Mouse (Mus musculus): ENCODE measurements around the gene Psmd4. TPM values are rescaled to one million over a fixed set of nuclear protein-coding genes. Genes with fewer than 3 reads are reported as not detected.

Gene Psmd4
- 137 TPM for total RNA-seq (2023)

DNA sequence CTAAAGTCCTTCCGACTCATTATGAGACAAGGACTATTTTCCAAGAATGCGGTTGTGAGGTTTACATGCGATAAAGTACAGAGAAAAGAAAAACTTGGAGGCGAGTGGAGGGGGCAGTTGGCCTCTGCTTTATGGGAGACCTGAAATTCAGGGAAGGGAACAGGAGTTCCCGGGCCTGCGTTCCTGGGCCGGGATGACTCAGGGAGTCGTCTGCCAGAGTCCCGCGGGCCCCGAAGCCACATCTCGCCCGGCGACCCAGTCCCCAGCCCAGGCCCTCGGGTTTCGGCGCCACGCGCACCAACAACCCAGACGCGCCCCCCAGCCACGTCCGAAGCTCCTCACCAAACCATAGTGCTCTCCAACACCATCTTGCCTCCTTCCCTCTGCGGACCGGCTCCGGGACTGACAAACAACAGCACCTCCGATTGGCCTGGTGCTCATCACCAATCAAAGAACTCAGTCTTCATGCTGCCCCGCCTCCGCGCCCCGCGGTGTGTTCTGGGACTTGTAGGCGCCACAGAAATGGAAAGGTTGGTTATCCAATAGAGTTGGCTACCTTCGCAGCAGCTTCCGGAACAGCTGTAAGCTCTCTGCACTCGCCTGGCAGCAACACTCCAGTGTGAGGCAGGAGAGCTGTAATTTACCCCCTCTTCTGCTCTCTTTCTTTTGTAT lies at the start of gene Psmd4:
Gene Psmd4 (minus strand): TSS at position 449 of the 672 bp plus-strand sequence.

DNA sequence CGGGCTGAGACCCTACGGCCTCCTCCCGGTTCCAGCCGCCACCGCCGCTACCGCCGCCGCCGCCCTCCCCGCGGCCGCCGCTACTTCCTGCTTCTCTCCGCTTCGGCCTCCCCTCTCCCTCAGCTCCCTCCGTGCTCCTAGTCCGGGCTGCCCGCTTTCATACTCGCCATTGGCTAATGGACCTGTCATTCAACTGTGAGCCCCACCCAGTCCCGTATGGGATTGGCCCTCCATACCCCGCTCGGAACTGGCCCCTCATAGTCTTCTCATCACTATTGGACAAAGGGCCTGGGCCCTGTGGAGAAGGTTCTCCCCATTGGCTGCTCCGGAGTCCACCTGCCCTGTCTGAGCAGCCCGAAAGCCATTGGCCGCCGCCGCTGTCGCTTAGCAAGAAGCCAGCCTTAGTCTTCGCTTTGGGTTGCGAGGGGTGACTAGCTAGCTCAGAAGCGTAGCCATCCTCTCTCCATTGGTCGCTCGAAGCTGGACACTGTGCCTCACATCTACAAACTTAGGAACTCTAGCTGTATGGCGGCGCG lies 27.0 kb downstream of the Psmd4 start, which contains the start of gene Zfp687:
Gene Zfp687 (minus strand): TSS at position 112 of the 536 bp plus-strand sequence.

Other genes starting within 250 kb of the Psmd4 start
- gene Pogz, start 205.0 kb downstream of the Psmd4 start, total RNA-seq (2023), result 90.4 TPM
- 216 TPM for gene Psmb4, start 155.7 kb downstream of the Psmd4 start, total RNA-seq (2023)
- gene Selenbp1, start 109.6 kb downstream of the Psmd4 start, total RNA-seq (2023), result 1.8 TPM
- 31.4 TPM for gene Rfx5, start 88.5 kb downstream of the Psmd4 start, total RNA-seq (2023)
- 50.5 TPM for gene Pi4kb, start 67.9 kb downstream of the Psmd4 start, total RNA-seq (2023)
- 68.3 TPM for gene Zfp687, start 27.2 kb downstream of the Psmd4 start, total RNA-seq (2023)
- 51.7 TPM for gene Pip5k1a, start 64.3 kb upstream of the Psmd4 start, total RNA-seq (2023)
- 52.3 TPM for gene Vps72, start 68.4 kb upstream of the Psmd4 start, total RNA-seq (2023)
- 1.4 TPM for gene Tmod4, start 81.9 kb upstream of the Psmd4 start, total RNA-seq (2023)
- 86.1 TPM for gene Scnm1, start 91.4 kb upstream of the Psmd4 start, total RNA-seq (2023)
- 9.2 TPM for gene Lysmd1, start 91.5 kb upstream of the Psmd4 start, total RNA-seq (2023)
- gene Tnfaip8l2, start 99.7 kb upstream of the Psmd4 start, total RNA-seq (2023), result 86.6 TPM
- 2.3 TPM for gene Sema6c, start 117.8 kb upstream of the Psmd4 start, total RNA-seq (2023)
- 71.0 TPM for gene Gabpb2, start 175.3 kb upstream of the Psmd4 start, total RNA-seq (2023)
- 203 TPM for gene Cdc42se1, start 186.1 kb upstream of the Psmd4 start, total RNA-seq (2023)
- gene Mllt11, start 189.6 kb upstream of the Psmd4 start, total RNA-seq (2023), result 4.5 TPM
- gene Gm128, start 199.0 kb upstream of the Psmd4 start, total RNA-seq (2023), result 0.29 TPM
- not detected for gene Bnipl, start 208.6 kb upstream of the Psmd4 start, total RNA-seq (2023)
- gene Mindy1, start 238.7 kb upstream of the Psmd4 start, total RNA-seq (2023), result 16.7 TPM
- gene Prune1, start 239.5 kb upstream of the Psmd4 start, total RNA-seq (2023), result 5.7 TPM

Data from CD4-positive naive resting alpha-beta T cell, adult 76 days (primary cell).